Mouse (Mus musculus) heart, embryonic 10.5 days (tissue): ENCODE results near the gene Klhl26. TPM values are rescaled to one million over a fixed set of nuclear protein-coding genes. Genes with fewer than 3 reads are reported as not detected.

Source experiments
- DNase-seq: peaks from one replicate; pipeline ENCODE4 v3.0.0-alpha.2; 2017; ENCODE audit warnings: low spot score
- H3K27ac ChIP-seq: fragments of 300-500 bp; sonication (generic); 2 replicates; pipeline ENCODE4 v1.5.1; 2016; ENCODE audit warnings: mild to moderate bottlenecking
- H3K27me3 ChIP-seq: fragments of 300-500 bp; sonication (generic); 2 replicates; pipeline ENCODE4 v1.6.1; 2016; ENCODE audit warnings: mild to moderate bottlenecking; ENCODE audit not compliant: poor library complexity, insufficient read depth, severe bottlenecking
- H3K36me3 ChIP-seq: fragments of 300-500 bp; sonication (generic); 2 replicates; pipeline ENCODE4 v1.6.1; 2016; ENCODE audit warnings: mild to moderate bottlenecking, moderate library complexity
- H3K4me1 ChIP-seq: fragments of 300-500 bp; sonication (generic); 2 replicates; pipeline ENCODE4 v1.6.1; 2016; ENCODE audit warnings: mild to moderate bottlenecking
- H3K4me3 ChIP-seq: fragments of 300-500 bp; sonication (generic); 2 replicates; pipeline ENCODE4 v1.5.1; 2016; ENCODE audit warnings: mild to moderate bottlenecking, moderate library complexity
- H3K9me3 ChIP-seq: fragments of 300-500 bp; sonication (generic); 2 replicates; pipeline ENCODE4 v1.6.1; 2016; ENCODE audit warnings: mild to moderate bottlenecking, moderate library complexity
- WGBS: fragments of 180-500 bp; shearing (Covaris S2); methylation state at CpG from one replicate; pipeline ENCODE4 v1.1.7; 2016; 5-methylcytosine and 5-hydroxymethylcytosine counted together
- polyA plus RNA-seq: library from polyadenylated mRNA; unstranded; fragments of >200 nt; fragmentation: Nextera tagmentation; extraction: Ambion mirVana; gene quantifications from 2 replicates; pipeline ENCODE4 v1.2.1, GENCODE M21; 2016

The Klhl26 gene
- polyA plus RNA-seq, 1 experiment from 2014 or later, result 15.6 TPM

- Histone ChIP-seq H3K4me1 (peaks cover 52% of the 10 kb centered on the region), H3K27ac (no peak overlapping the region; the same call in 1 of the 2 replicates), H3K27me3 (no peaks in the 10 kb centered on the region), H3K4me3 (no peak overlapping the region), H3K36me3 (peaks cover 9% of the 10 kb centered on the region), H3K9me3 (no peaks in the 10 kb centered on the region)
- no peak for DNase-seq
- 74% methylated on average over 11 of the region's 11 CpGs for WGBS
Observed at GRCm38 (mm10) chr8:70406427-70407069, 70.2 kb downstream of the Klhl26 start.

GRCm38 (mm10) chr8:70405189-70405588 is 71.6 kb downstream of the Klhl26 start:
- Histone ChIP-seq H3K36me3 (peaks cover 9% of the 10 kb centered on the region), H3K4me3 (no peak overlapping the region), H3K9me3 (no peaks in the 10 kb centered on the region), H3K27ac (no peak overlapping the region), H3K27me3 (no peaks in the 10 kb centered on the region), H3K4me1 (peaks cover 52% of the 10 kb centered on the region)
- no peak for DNase-seq
- WGBS, result 56% methylated on average over 7 of the region's 7 CpGs

GRCm38 (mm10) chr8:70404212-70404611 is 72.6 kb downstream of the Klhl26 start:
- 90% methylated on average over 3 of the region's 3 CpGs for WGBS
- Histone ChIP-seq H3K27ac (no peak overlapping the region), H3K9me3 (no peaks in the 10 kb centered on the region), H3K36me3 (peaks cover 11% of the 10 kb centered on the region), H3K4me3 (no peak overlapping the region), H3K4me1 (peaks cover 47% of the 10 kb centered on the region), H3K27me3 (no peaks in the 10 kb centered on the region)
- no peak for DNase-seq

Other genes with a start within 250 kb of the Klhl26 start
- 34.7 and 34.8 TPM in 2 replicates for gene Sugp2, start 242.7 kb downstream of the Klhl26 start, polyA plus RNA-seq
- 29.5 and 31.6 TPM in 2 replicates for gene Armc6, start 242.5 kb downstream of the Klhl26 start, polyA plus RNA-seq
- gene Homer3, start 194.1 kb downstream of the Klhl26 start, polyA plus RNA-seq, result 42.7 and 80.5 TPM in 2 replicates
- 40.5 and 47.5 TPM in 2 replicates for gene Ddx49, start 174.5 kb downstream of the Klhl26 start, polyA plus RNA-seq
- 379 and 398 TPM in 2 replicates for gene Cope, start 174.4 kb downstream of the Klhl26 start, polyA plus RNA-seq
- gene Cers1, start 161.2 kb downstream of the Klhl26 start, polyA plus RNA-seq, result 1.4 TPM in 2 replicates
- gene Gdf1, start 147.2 kb downstream of the Klhl26 start, polyA plus RNA-seq, result 1.9 and 4.2 TPM in 2 replicates
- 14.5 and 19.8 TPM in 2 replicates for gene Upf1, start 123.7 kb downstream of the Klhl26 start, polyA plus RNA-seq
- 0.43 and 1.2 TPM in 2 replicates for gene Comp, start 103.4 kb downstream of the Klhl26 start, polyA plus RNA-seq
- 13.0 and 15.8 TPM in 2 replicates for gene Crtc1, start 37.4 kb downstream of the Klhl26 start, polyA plus RNA-seq
- gene Tmem59l, start 10.4 kb upstream of the Klhl26 start, polyA plus RNA-seq, result 1.2 and 3.6 TPM in 2 replicates
- gene Crlf1, start 16.2 kb upstream of the Klhl26 start, polyA plus RNA-seq, result 1.8 and 3.2 TPM in 2 replicates
- 127 and 128 TPM in 2 replicates for gene Rex1bd, start 29.8 kb upstream of the Klhl26 start, polyA plus RNA-seq
- 751 and 801 TPM in 2 replicates for gene Uba52, start 33.8 kb upstream of the Klhl26 start, polyA plus RNA-seq
- 295 and 310 TPM in 2 replicates for gene Fkbp8, start 50.8 kb upstream of the Klhl26 start, polyA plus RNA-seq
- gene Kxd1, start 51.0 kb upstream of the Klhl26 start, polyA plus RNA-seq, result 67.0 and 68.3 TPM in 2 replicates
- 15.8 and 18.5 TPM in 2 replicates for gene Ell, start 62.5 kb upstream of the Klhl26 start, polyA plus RNA-seq
- 192 and 214 TPM in 2 replicates for gene Isyna1, start 117.4 kb upstream of the Klhl26 start, polyA plus RNA-seq
- gene Ssbp4, start 131.9 kb upstream of the Klhl26 start, polyA plus RNA-seq, result 67.3 and 107 TPM in 2 replicates
- gene Lrrc25, start 139.2 kb upstream of the Klhl26 start, polyA plus RNA-seq, result 0.15 and 1.4 TPM in 2 replicates
- 0.43 and 1.6 TPM in 2 replicates for gene Gdf15, start 155.5 kb upstream of the Klhl26 start, polyA plus RNA-seq
- 38.0 and 42.0 TPM in 2 replicates for gene Pgpep1, start 183.4 kb upstream of the Klhl26 start, polyA plus RNA-seq
- gene Lsm4, start 196.3 kb upstream of the Klhl26 start, polyA plus RNA-seq, result 344 and 410 TPM in 2 replicates
- 76.3 and 116 TPM in 2 replicates for gene Jund, start 222.0 kb upstream of the Klhl26 start, polyA plus RNA-seq
- gene Iqcn, start 226.5 kb upstream of the Klhl26 start, polyA plus RNA-seq, result not detected in 2 replicates
- gene Gm3336, start 241.6 kb upstream of the Klhl26 start, polyA plus RNA-seq, result not detected in 2 replicates
- 0.45 and 0.48 TPM in 2 replicates for gene Pde4c, start 246.8 kb upstream of the Klhl26 start, polyA plus RNA-seq